Mouse (Mus musculus) liver, postnatal 0 days (tissue): ENCODE data around the gene Sympk.

Experiments used
- CTCF ChIP-seq: sonication (generic); IDR thresholded peaks from 2 replicates; pipeline ENCODE4 v1.5.1; 2016; ENCODE audit warnings: antibody characterized with exemption, low read depth
- EP300 ChIP-seq: IDR thresholded peaks from 2 replicates; pipeline ENCODE4 v1.6.1; 2016; ENCODE audit warnings: antibody characterized with exemption, low read depth, mild to moderate bottlenecking

- no peak for TF ChIP-seq CTCF
- TF ChIP-seq EP300, result no peak
These were observed 6.3 kb upstream of the Sympk start for GRCm38 (mm10) chr7:19017909-19018308.
